Mouse (Mus musculus) CD8-positive naive resting alpha-beta T cell, adult 2 months (primary cell): ENCODE data around the gene Igsf21.

Experiments
- DNase-seq, 2 experiments: peaks; one replicate each; pipeline ENCODE4 v3.0.0; 2022; ENCODE audit warnings: low read depth in 2 of 2, low spot score in 2 of 2

Gene Igsf21

GRCm38 (mm10) chr4:139993111-139993755 is 253.4 kb downstream of the Igsf21 start:
- DNase-seq = no peak

- no peak for DNase-seq
Observed at GRCm38 (mm10) chr4:139986913-139987312, 259.7 kb downstream of the Igsf21 start.

DNA sequence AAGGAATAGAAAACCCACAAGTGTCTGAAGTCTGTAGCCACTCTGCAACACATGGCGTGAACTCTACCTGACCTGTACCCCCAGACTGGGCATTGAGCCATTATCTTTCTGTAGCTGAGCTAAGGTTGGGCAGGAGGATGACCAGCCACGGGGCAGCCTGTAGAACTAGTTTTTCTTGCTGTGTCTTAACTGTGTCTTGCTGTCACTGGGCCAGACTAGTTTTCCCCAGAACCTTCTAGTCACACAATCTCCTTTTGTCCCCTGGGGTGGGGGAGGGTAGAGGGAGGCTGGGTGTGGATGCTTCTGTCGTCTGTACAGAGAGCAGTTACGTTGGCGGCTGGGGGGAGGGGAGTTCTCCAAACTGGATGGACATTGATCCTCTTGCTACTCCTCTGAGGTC is 267.9 kb downstream of the Igsf21 start:
- no peak for DNase-seq

DNA sequence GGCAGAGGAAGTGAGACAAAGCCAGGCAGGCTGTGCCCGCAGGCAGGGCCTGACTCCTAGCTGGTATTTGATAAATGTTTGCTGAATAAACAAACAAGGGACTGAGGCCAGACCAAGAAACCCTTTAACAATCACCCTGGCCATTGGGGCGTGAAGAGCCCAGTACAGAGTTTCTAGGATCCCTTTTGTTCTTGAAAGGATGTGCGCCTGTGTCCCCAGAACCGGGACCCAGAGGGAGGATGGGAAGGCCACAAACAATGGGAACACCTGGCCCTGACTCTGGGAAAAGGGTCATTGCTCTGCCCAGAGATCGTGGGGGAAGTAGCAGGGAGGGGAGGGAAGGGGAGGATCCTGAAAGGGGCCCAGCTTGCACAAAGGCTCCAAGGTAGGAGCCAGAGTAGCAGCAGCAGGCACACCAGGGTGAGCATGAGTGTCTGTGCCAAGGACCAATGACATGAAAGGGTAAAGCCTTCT is 269.2 kb downstream of the Igsf21 start:
- no peak for DNase-seq
